Mouse (Mus musculus) CH12.LX (cell line): ENCODE results near the gene Shq1. TPM values are rescaled to one million over a fixed set of nuclear protein-coding genes. Genes with fewer than 3 reads are reported as not detected.

Source experiments
- DNase-seq: peaks from one replicate; pipeline ENCODE4 v3.0.0-alpha.2; 2013; ENCODE audit errors: extremely low read depth
- H3K27ac ChIP-seq: 2 replicates; pipeline ENCODE4 v1.5.1; 2012; ENCODE audit warnings: low read depth, mild to moderate bottlenecking, control low read depth, moderate library complexity; ENCODE audit not compliant: insufficient read depth
- H3K27me3 ChIP-seq: replicated peaks from 2 replicates; pipeline ENCODE3; 2012; ENCODE audit warnings: inconsistent platforms
- H3K36me3 ChIP-seq, 2 experiments: replicated peaks in 1 of 2; 2 replicates each; pipeline versions ENCODE3 to v1.6.1; 2012; ENCODE audit warnings: inconsistent platforms in 1 of 2, low read length in 1 of 2, mild to moderate bottlenecking in 1 of 2, mixed read lengths in 1 of 2, moderate library complexity in 1 of 2; ENCODE audit not compliant: control insufficient read depth in 1 of 2, insufficient read depth in 1 of 2
- H3K4me1 ChIP-seq, 2 experiments: 2 replicates each; pipeline ENCODE4 v1.6.1; 2012; ENCODE audit warnings: inconsistent platforms in 1 of 2, moderate library complexity in 1 of 2; ENCODE audit not compliant: insufficient read depth in 2 of 2, control insufficient read depth in 1 of 2
- H3K4me2 ChIP-seq: 2 replicates; pipeline ENCODE4 v1.6.1; 2012; ENCODE audit warnings: low read depth, mild to moderate bottlenecking, control low read depth; ENCODE audit not compliant: poor library complexity, insufficient read depth, severe bottlenecking
- H3K4me3 ChIP-seq, 3 experiments: fragments of 150-350 bp in 1 of 3; sonication (generic) in 1 of 3; replicated peaks in 1 of 3; 2 replicates each; pipeline versions ENCODE3 to v1.5.1; 2011 to 2012; ENCODE audit warnings: low read depth in 2 of 3, low read length in 2 of 3, mild to moderate bottlenecking in 2 of 3, moderate library complexity in 2 of 3, control low read depth in 1 of 3, improper control_type of control experiment in 1 of 3, inconsistent platforms in 1 of 3, mixed read lengths in 1 of 3; ENCODE audit not compliant: poor library complexity in 1 of 3
- H3K79me2 ChIP-seq: replicated peaks from 2 replicates; pipeline ENCODE4 v1.6.1; 2012; ENCODE audit warnings: mild to moderate bottlenecking, moderate library complexity; ENCODE audit not compliant: control insufficient read depth, poor library complexity, insufficient read depth, severe bottlenecking; ENCODE audit errors: extremely low read depth
- H3K9ac ChIP-seq: 2 replicates; pipeline ENCODE4 v1.6.1; 2012; ENCODE audit warnings: low read depth, mild to moderate bottlenecking, control low read depth, moderate library complexity; ENCODE audit not compliant: insufficient read depth
- H3K9me3 ChIP-seq: replicated peaks from 2 replicates; pipeline ENCODE3; 2012; ENCODE audit warnings: low read length, inconsistent platforms, mixed read lengths
- BHLHE40 ChIP-seq: IDR thresholded peaks from 2 replicates; pipeline ENCODE4 v1.6.1; 2011; ENCODE audit warnings: mild to moderate bottlenecking, low read depth, low read length, improper control_type of control experiment
- CHD1 ChIP-seq: IDR thresholded peaks from 2 replicates; pipeline ENCODE4 v1.6.1; 2012; ENCODE audit warnings: low read depth, low read length, improper control_type of control experiment, inconsistent platforms
- CHD2 ChIP-seq: IDR thresholded peaks from 2 replicates; pipeline ENCODE4 v1.6.1; 2011; ENCODE audit warnings: low read length, improper control_type of control experiment
- CTCF ChIP-seq, 2 experiments: IDR thresholded peaks in 1 of 2; conservative IDR thresholded peaks in 1 of 2; 2 replicates each; pipeline ENCODE4 v1.5.1; 2011 to 2012; ENCODE audit warnings: low read depth in 2 of 2, low read length in 2 of 2, improper control_type of control experiment in 1 of 2, inconsistent platforms in 1 of 2, mild to moderate bottlenecking in 1 of 2, moderate library complexity in 1 of 2
- E2F4 ChIP-seq: IDR thresholded peaks from 2 replicates; pipeline ENCODE4 v1.6.1; 2011; ENCODE audit warnings: low read depth, low read length, improper control_type of control experiment; ENCODE audit not compliant: insufficient replicate concordance
- ELF1 ChIP-seq: IDR thresholded peaks from 2 replicates; pipeline ENCODE4 v1.6.1; 2014; ENCODE audit warnings: low read depth, mild to moderate bottlenecking, inconsistent platforms, low read length, improper control_type of control experiment
- EP300 ChIP-seq: IDR thresholded peaks from 2 replicates; pipeline ENCODE4 v1.6.1; 2011; ENCODE audit warnings: low read length, improper control_type of control experiment
- ETS1 ChIP-seq: conservative IDR thresholded peaks from 2 replicates; pipeline ENCODE4 v1.6.1; 2012; ENCODE audit warnings: low read depth, mild to moderate bottlenecking, inconsistent platforms, low read length, improper control_type of control experiment, moderate library complexity
- JUND ChIP-seq: conservative IDR thresholded peaks from 2 replicates; pipeline ENCODE4 v1.6.1; 2011; ENCODE audit warnings: low read depth, low read length, improper control_type of control experiment
- MAX ChIP-seq: IDR thresholded peaks from 2 replicates; pipeline ENCODE4 v1.6.1; 2011; ENCODE audit warnings: low read length, improper control_type of control experiment
- MAZ ChIP-seq: IDR thresholded peaks from 2 replicates; pipeline ENCODE4 v1.6.1; 2012; ENCODE audit warnings: low read depth, mild to moderate bottlenecking, inconsistent platforms, low read length, improper control_type of control experiment, moderate library complexity
- PAX5 ChIP-seq: IDR thresholded peaks from 2 replicates; pipeline ENCODE4 v1.6.1; 2012; ENCODE audit warnings: low read length, inconsistent platforms, mixed read lengths
- POLR2A ChIP-seq: IDR thresholded peaks from 2 replicates; pipeline ENCODE4 v1.6.1; 2011; ENCODE audit warnings: low read depth, mild to moderate bottlenecking, improper control_type of control experiment, low read length
- POLR2AphosphoS2 ChIP-seq: IDR thresholded peaks from 2 replicates; pipeline ENCODE4 v1.6.1; 2011; ENCODE audit warnings: low read depth, low read length, improper control_type of control experiment
- SMC3 ChIP-seq: IDR thresholded peaks from 2 replicates; pipeline ENCODE4 v1.6.1; 2011; ENCODE audit warnings: low read depth, low read length, improper control_type of control experiment
- TCF12 ChIP-seq: IDR thresholded peaks from 2 replicates; pipeline ENCODE4 v1.6.1; 2014; ENCODE audit warnings: low read depth, mild to moderate bottlenecking, inconsistent platforms, low read length, improper control_type of control experiment
- USF2 ChIP-seq: conservative IDR thresholded peaks from 2 replicates; pipeline ENCODE4 v1.6.1; 2011; ENCODE audit warnings: low read depth, low read length, improper control_type of control experiment
- ZC3H11A ChIP-seq: IDR thresholded peaks from 2 replicates; pipeline ENCODE4 v1.6.1; 2012; ENCODE audit warnings: low read depth, mild to moderate bottlenecking, inconsistent platforms, low read length, improper control_type of control experiment
- ZKSCAN1 ChIP-seq: IDR thresholded peaks from 2 replicates; pipeline ENCODE4 v1.6.1; 2012; ENCODE audit warnings: low read depth, inconsistent platforms, low read length, improper control_type of control experiment, borderline replicate concordance
- dilution Hi-C: fragments of 300-500 bp; cut with MboI; formaldehyde crosslinking; loops from 2 replicates; pipeline ENCODE4 v1.14.3; 2020; ENCODE audit warnings: low sequenced_read_pairs; ENCODE audit not compliant: extremely low pct_unique_long_range_greater_than_20kb, extremely low pct_ligation_motif_present
- in situ Hi-C: fragments of 300-500 bp; cut with MboI; formaldehyde crosslinking; loops from 3 replicates; pipeline ENCODE4 v1.14.3; 2019; ENCODE audit warnings: low sequenced_read_pairs, low pct_ligation_motif_present, low pct_unique_long_range_greater_than_20kb, mixed read lengths
- polyA plus RNA-seq: library from polyadenylated mRNA; unstranded; fragments of >175 nt; gene quantifications from 2 replicates; pipeline ENCODE4 v1.2.1, GENCODE M21; 2012; ENCODE audit warnings: low read depth; ENCODE audit not compliant: insufficient read length
- total RNA-seq, 2 experiments: library from RNA; depleted of rRNA; stranded (reverse); fragments of 300-350 nt in 1 of 2; fragments of >200 nt in 1 of 2; gene quantifications; 2 replicates each; pipeline ENCODE4 v1.2.3; 2012 to 2014

Gene Shq1
- total and polyA plus RNA-seq, 3 experiments = 26.6 to 32.3 (median 32.3) TPM

DNA sequence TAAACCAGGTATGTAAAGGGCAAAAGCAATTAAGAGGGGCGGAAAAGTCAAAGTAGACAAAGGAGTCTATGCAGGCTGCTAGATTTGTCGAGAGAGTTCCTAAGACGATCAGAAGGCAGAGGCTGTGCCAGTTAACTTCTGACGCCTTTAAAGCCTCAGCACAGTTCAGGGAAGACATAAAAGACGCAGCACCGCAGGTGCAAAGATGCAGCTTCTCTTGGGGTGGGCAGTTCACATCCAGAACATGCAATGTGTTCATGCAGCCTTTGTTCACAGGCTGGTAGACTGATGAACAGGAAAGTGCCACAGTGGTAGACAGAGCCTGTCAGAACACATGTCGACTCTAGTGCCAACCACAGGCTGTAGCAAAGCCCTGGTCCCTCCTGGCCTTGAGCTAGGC lies 51.6 kb downstream of the Shq1 start:
- Histone ChIP-seq H3K36me3 (peaks cover 6 to 55% of the 10 kb centered on the region in 2 experiments), H3K4me3 (no peak overlapping the region)
- in situ Hi-C loops = no loop called here

DNA sequence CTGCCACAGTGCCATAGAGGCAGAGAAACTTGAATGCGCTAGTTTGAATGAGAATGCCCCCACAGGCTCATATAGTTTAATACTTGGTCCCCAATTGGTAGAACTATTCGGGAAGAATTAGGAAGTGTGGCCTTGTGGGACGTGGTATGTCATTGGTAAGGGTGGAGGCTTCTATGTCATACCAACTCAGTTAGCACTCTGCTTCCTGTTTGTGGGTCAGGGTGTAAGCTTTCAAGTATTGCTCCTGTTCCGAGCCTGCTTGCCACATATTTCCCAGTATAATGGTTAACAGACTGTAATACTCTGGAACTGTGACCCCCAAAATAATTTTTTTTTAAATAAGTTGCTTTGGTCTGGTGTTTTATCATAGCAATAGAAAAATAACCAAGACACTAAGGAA lies 54.8 kb downstream of the Shq1 start:
- Histone ChIP-seq H3K36me3 (peaks cover 11 to 63% of the 10 kb centered on the region in 2 experiments), H3K4me3 (no peak overlapping the region), H3K4me2 (no peak overlapping the region), H3K27ac (no peak overlapping the region), H3K27me3 (no peaks in the 10 kb centered on the region), H3K9me3 (no peaks in the 10 kb centered on the region), H3K9ac (no peak overlapping the region), H3K79me2 (no peaks in the 10 kb centered on the region), H3K4me1 (peaks cover 0 to 12% of the 10 kb centered on the region in 2 experiments; a peak in 1 of 4 replicates)
- dilution Hi-C loops (no loop called here), in situ Hi-C loops (no loop called here)
- TF ChIP-seq POLR2A (no peak), CHD1 (no peak), TCF12 (no peak), ELF1 (no peak), MAZ (no peak), CHD2 (no peak), JUND (no peak), MAX (no peak), ZC3H11A (no peak), CTCF (conservative IDR thresholded peaks at IDR 0.05 in 1 of 2, IDR thresholded peaks at IDR 0.05 in 1 of 2; ENCODE audit: low read depth in 2 of 2, low read length in 2 of 2) (no peak), USF2 (no peak), E2F4 (no peak), SMC3 (no peak), ETS1 (no peak), ZKSCAN1 (no peak), POLR2AphosphoS2 (no peak)
- DNase-seq = no peak

More for the DNA sequence above, 51.6 kb downstream of the Shq1 start:
- peaks cover 0 to 15% of the 10 kb centered on the region in 2 experiments; a peak in 1 of 4 replicates for H3K4me1 ChIP-seq
- H3K27ac ChIP-seq = no peak overlapping the region
- no peaks in the 10 kb centered on the region for H3K79me2 ChIP-seq
- no peaks in the 10 kb centered on the region for H3K27me3 ChIP-seq
- dilution Hi-C loops = no loop called here
- DNase-seq = no peak
- H3K9me3 ChIP-seq = no peaks in the 10 kb centered on the region
- H3K9ac ChIP-seq = no peak overlapping the region
- H3K4me2 ChIP-seq = no peak overlapping the region
- TF ChIP-seq E2F4 = no peak
- TF ChIP-seq POLR2A = no peak
- no peak for TF ChIP-seq BHLHE40
- TF ChIP-seq ZKSCAN1 = no peak
- no peak for TF ChIP-seq PAX5
- no peak for TF ChIP-seq EP300
- TF ChIP-seq MAX = no peak
- TF ChIP-seq, all 38 proteins: peak for 0
